Mouse (Mus musculus) left cerebral cortex, adult 6 months (tissue): ENCODE data around the gene Mars2. TPM values are rescaled to one million over a fixed set of nuclear protein-coding genes. Genes with fewer than 3 reads are reported as not detected.

Source experiments
- long read RNA-seq, 2 experiments: library from polyadenylated mRNA; unstranded; transcript quantifications; one replicate each; pipeline ENCODE4 v2.0.0; 2019 to 2020
- polyA plus RNA-seq: library from polyadenylated mRNA; unstranded; fragments of <200 nt; fragmentation: Nextera tagmentation; gene quantifications from 2 replicates; pipeline ENCODE4 v1.2.3, GENCODE M21; 2021

Mars2 gene
- polyA plus RNA-seq, result 3.0 and 3.5 TPM in 2 replicates
- long read RNA-seq, experiment 1, full-length matches to known transcripts, result 41 of 41 reads
- long read RNA-seq, experiment 1, partial matches to known transcripts, result 0 of 41 reads
- long read RNA-seq, experiment 1, other reads (novel, unspliced or antisense), result 0 of 41 reads
- long read RNA-seq, experiment 2, full-length matches to known transcripts, result 13 of 13 reads
- long read RNA-seq, experiment 2, partial matches to known transcripts, result 0 of 13 reads
- long read RNA-seq, experiment 2, other reads (novel, unspliced or antisense), result 0 of 13 reads

GRCm38 (mm10) chr1:55236890-55237642 is at the start of gene Mars2:
Mars2 (plus strand) TSS chr1:55237177.

DNA sequence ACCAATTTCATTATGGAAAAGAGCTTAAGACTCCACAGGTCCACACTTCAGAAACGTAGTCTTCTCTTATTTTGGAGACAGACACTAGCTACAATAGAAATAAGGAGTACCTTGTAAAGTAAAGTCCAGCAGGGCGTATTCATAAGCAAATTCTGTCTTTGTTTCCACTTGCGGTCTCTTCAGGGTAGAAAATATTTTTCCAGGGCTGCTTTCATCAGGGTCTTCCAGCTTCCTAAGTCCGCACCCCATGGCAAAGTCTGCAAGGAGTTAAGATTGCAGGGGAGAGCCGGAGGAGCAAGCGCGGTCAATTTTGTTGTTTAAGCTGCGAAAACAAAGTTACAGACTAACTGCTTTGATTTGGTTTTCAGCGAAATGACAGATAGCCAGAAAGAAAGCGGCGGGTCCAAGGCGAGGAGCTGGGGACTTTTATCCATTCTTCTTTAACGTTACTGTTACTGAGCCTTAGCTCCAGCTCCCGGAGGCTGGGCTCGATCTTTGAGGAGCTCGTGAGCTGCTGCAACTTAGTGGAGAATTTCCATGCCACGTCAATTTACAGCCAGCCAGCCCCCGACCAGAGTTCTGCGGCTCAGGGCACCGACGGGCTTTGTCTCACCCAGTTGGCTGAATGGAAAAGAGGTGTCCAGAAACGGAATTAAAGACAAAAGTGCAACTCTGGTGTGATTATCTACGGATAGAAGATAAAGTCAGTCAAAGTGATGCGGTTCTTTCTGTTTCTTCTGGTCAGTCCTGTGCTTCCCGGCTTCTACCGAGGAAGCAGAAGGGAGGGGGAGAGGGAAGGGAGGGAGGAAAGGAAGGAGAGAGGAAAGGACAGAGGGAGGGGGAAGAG is 10.7 kb upstream of the Mars2 start, which contains the start of gene Rftn2:
Rftn2 (minus strand) TSS at position 772 of the 847 bp plus-strand sequence.

Other genes starting within 250 kb of the Mars2 start
- gene Sf3b1, start 209.7 kb upstream of the Mars2 start, polyA plus RNA-seq, result 70.2 and 104 TPM in 2 replicates
- 30.6 and 32.6 TPM in 2 replicates for gene Coq10b, start 184.4 kb upstream of the Mars2 start, polyA plus RNA-seq
- 413 and 446 TPM in 2 replicates for gene Hspe1, start 149.0 kb upstream of the Mars2 start, polyA plus RNA-seq
- gene Hspd1, start 148.9 kb upstream of the Mars2 start, polyA plus RNA-seq, result 135 and 162 TPM in 2 replicates
- 67.0 and 96.1 TPM in 2 replicates for gene Mob4, start 105.9 kb upstream of the Mars2 start, polyA plus RNA-seq
- 13.6 and 17.5 TPM in 2 replicates for gene Rftn2, start 10.4 kb upstream of the Mars2 start, polyA plus RNA-seq
- not detected in 2 replicates for gene Boll, start 126.3 kb downstream of the Mars2 start, polyA plus RNA-seq
- gene Plcl1, start 168.7 kb downstream of the Mars2 start, polyA plus RNA-seq, result 2.5 and 6.0 TPM in 2 replicates